Mouse (Mus musculus): ENCODE results near the gene Olfr769. TPM values are rescaled to one million over a fixed set of nuclear protein-coding genes. Genes with fewer than 3 reads are reported as not detected.
"Not testable (repeated sequence)": the region's sequence is repeated elsewhere in the genome, so short reads cannot be mapped to it uniquely, and the experiment has no call there.

Gene Olfr769
- polyA plus RNA-seq (2016; fragmentation: Nextera tagmentation; extraction: Ambion mirVana), result not detected in 2 replicates

DNA sequence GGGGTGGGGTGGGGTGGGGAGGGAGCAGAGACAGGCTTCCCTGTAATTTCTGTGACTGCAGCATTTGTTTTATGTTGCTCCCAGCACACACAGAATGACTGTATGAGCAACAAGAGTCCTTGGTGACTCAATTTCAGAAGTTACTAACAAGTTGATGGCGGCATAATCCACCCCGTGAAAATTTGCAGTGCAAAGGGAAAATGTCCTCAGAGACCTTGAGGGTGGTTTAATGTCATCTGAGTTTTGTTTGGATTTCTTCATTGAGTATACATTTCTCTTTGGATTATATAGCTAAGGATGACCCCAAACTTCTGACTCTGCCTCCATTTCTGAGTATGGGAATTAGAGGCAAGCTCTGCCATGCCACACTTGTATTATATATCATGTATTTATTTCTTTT, at the start of gene Olfr769:
TSS of gene Olfr769 (minus strand) at position 101 of the 400 bp plus-strand sequence.
- Histone ChIP-seq H3K4me1 (no peaks in the 10 kb centered on the region), H3K27ac (no peak within 1 kb of the TSS), H3K36me3 (no peaks in the 10 kb centered on the region), H3K9me3 (replicated peaks) (peaks cover 8% of the 10 kb centered on the region; the same call in 1 of the 2 replicates), H3K27me3 (replicated peaks) (no peaks in the 10 kb centered on the region), H3K4me2 (no peak within 1 kb of the TSS), H3K9ac (no peak within 1 kb of the TSS), H3K4me3 (no peak within 1 kb of the TSS)
- ATAC-seq, result no peak
- WGBS (ENCODE audit: insufficient replicate concordance), result 71% methylated on average over 2 of the region's 2 CpGs

DNA sequence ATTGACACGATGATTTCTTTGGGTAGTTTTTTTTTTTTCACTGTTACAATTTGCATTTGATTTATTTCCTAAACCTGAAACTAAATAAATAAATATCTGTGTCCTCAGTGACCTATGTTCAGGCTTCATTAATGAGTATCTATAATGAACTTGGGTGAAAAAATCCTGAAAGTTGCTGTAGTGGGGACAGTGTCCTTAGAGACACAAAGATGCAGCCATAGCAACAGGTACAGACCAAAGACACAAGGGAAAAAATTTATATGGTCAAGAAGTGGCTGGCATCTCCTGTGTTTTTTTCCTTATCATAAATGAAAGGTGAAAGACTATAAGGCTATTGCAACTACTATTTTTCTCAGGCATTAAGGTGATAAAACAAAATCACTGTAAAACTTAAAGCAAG, 47.0 kb upstream of the Olfr769 start, which contains the start of gene Olfr771:
TSS of gene Olfr771 (minus strand) at position 101 of the 400 bp plus-strand sequence.
- 69% methylated on average over 1 of the region's 1 CpGs for WGBS (ENCODE audit: insufficient replicate concordance)
- no peaks in the 10 kb centered on the region for H3K36me3 ChIP-seq
- no peaks in the 10 kb centered on the region for H3K9me3 ChIP-seq (replicated peaks)
- no peak within 1 kb of the TSS for H3K27ac ChIP-seq
- H3K4me2 ChIP-seq, result no peak within 1 kb of the TSS
- no peak within 1 kb of the TSS for H3K9ac ChIP-seq
- H3K27me3 ChIP-seq (replicated peaks), result no peaks in the 10 kb centered on the region
- H3K4me1 ChIP-seq, result no peaks in the 10 kb centered on the region
- H3K4me3 ChIP-seq, result no peak within 1 kb of the TSS
- no peak for ATAC-seq

DNA sequence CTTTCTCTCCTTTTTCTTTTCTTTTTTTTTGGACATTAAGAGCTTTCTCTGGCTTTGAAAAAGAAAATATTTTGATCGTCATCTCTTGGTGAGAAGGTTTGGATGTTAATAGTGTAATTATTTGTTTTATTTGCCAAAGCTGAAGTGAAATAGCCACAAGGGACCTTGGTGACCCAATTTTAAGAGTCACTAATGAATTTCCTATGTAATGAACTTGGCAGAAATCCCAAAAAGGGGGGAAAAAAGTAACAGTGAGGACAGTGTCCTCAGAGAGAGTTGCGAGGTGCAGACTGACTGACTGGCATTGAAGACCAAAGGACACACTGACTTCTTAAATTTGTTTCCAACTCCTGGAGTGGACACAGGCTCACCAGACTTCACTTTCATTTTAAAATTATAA, 21.2 kb upstream of the Olfr769 start, which contains the start of gene Olfr770:
TSS of gene Olfr770 (minus strand) at position 101 of the 400 bp plus-strand sequence.
- H3K27ac ChIP-seq, result no peak within 1 kb of the TSS
- no peaks in the 10 kb centered on the region for H3K27me3 ChIP-seq (replicated peaks)
- no peak within 1 kb of the TSS for H3K9ac ChIP-seq
- no peak for ATAC-seq
- H3K4me1 ChIP-seq, result no peaks in the 10 kb centered on the region
- H3K36me3 ChIP-seq, result no peaks in the 10 kb centered on the region
- H3K4me3 ChIP-seq, result no peak within 1 kb of the TSS
- no peak within 1 kb of the TSS for H3K4me2 ChIP-seq
- H3K9me3 ChIP-seq (replicated peaks), result no peaks in the 10 kb centered on the region
- WGBS (ENCODE audit: insufficient replicate concordance), result 85% methylated on average over 2 of the region's 2 CpGs

DNA sequence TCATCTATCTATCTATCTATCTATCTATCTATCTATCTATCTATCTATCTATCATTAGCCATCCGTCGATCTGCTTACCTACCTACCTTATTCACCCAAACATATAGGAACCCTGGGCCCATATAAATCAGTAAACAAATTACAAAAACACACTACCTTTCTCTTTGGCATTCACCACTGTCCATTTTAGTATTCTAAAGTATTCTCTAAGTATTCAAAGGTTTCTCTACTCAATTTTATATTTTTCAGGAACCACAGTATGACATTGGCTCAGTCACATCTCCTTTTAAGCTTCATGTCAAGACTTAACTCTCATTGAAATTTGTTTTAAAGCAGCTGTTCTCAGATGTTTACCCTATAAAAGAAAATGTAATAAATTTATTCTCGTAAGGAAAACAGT, 2.5 kb downstream of the Olfr769 start:
- no peak overlapping the region for H3K27ac ChIP-seq
- no peak overlapping the region for H3K9ac ChIP-seq
- no peak overlapping the region for H3K4me2 ChIP-seq
- ATAC-seq, result no peak
- H3K4me3 ChIP-seq, result no peak overlapping the region
- no peaks in the 10 kb centered on the region for H3K4me1 ChIP-seq
- 88% methylated on average over 3 of the region's 3 CpGs for WGBS (ENCODE audit: insufficient replicate concordance)
- no peaks in the 10 kb centered on the region for H3K27me3 ChIP-seq (replicated peaks)
- H3K36me3 ChIP-seq, result no peaks in the 10 kb centered on the region
- peaks cover 29% of the 10 kb centered on the region for H3K9me3 ChIP-seq (replicated peaks)

DNA sequence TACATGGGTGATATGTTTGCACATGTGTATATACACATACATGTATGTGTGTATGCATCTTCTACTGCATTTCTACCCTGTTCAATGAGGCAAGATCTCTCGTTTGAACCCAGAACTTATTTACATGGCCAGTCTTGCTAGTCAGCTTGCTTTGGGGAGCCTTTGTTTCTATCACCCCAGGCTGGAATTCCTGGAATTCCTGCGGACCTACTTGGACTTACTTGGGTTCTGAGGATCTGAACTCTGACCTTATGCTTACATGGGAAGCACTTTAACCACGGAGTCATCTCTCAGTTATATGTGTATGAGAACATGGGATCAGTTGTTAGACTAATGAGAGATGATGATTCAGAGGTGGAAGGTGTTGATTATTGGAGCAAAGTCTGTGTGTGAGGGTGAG, 16.4 kb downstream of the Olfr769 start:
- H3K4me3 ChIP-seq, result no peak overlapping the region
- peaks cover 3% of the 10 kb centered on the region; the same call in 1 of the 2 replicates for H3K9me3 ChIP-seq (replicated peaks)
- H3K4me1 ChIP-seq, result no peaks in the 10 kb centered on the region
- WGBS (ENCODE audit: insufficient replicate concordance), result 33% methylated on average over 3 of the region's 3 CpGs
- no peak overlapping the region for H3K4me2 ChIP-seq
- no peak overlapping the region for H3K27ac ChIP-seq
- no peak for ATAC-seq
- H3K9ac ChIP-seq, result no peak overlapping the region
- H3K27me3 ChIP-seq (replicated peaks), result no peaks in the 10 kb centered on the region
- no peaks in the 10 kb centered on the region for H3K36me3 ChIP-seq

DNA sequence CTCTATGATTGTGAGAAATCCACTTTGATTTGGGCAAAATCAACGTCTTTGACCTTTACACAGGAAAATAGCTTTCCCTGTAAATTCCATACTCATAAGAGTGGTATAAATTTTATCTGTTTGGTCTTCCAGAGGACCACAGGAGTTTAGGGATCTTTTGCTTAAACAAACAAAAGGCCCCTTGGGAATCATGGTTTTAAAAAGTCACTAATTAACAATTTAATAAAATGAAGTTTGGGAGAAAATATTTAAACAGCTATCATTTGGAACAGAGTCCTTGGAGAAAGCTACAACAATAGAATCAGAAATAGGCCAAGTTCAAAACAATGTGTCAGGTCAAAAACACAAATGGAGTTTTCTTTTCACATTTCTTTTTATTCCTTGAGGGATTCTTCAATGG, 18.4 kb downstream of the Olfr769 start, which contains the start of gene Olfr768:
TSS of gene Olfr768 (minus strand) at position 101 of the 400 bp plus-strand sequence.
- no peak for ATAC-seq
- Histone ChIP-seq H3K36me3 (no peaks in the 10 kb centered on the region), H3K4me1 (no peaks in the 10 kb centered on the region), H3K27ac (no peak within 1 kb of the TSS), H3K9ac (no peak within 1 kb of the TSS), H3K4me2 (no peak within 1 kb of the TSS), H3K27me3 (replicated peaks) (no peaks in the 10 kb centered on the region), H3K9me3 (replicated peaks) (peaks cover 6% of the 10 kb centered on the region; the same call in 1 of the 2 replicates), H3K4me3 (no peak within 1 kb of the TSS)
- WGBS (ENCODE audit: insufficient replicate concordance), result 38% methylated on average over 1 of the region's 1 CpGs

DNA sequence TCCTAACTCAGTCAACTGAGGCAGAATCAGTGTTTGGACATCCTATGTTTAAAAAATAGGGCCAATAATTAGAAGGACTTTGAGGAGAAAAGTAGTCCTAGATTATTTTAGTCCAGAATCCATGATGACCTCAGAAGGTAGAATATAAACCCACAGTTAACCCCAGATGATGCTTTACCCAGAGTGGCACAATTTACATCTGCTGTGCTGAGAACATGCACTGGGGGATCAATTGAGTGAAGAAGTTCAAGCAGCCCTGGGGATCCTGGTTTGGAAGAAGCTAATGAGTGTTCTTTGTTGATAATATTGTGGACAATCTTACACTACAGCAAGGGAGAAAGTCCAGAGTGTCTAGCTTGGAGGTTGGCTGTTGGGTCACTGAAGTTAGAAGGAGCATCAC, 34.9 kb downstream of the Olfr769 start, which contains the start of gene Olfr767:
TSS of gene Olfr767 (minus strand) at position 101 of the 400 bp plus-strand sequence.
- not testable (repeated sequence) for H3K9me3 ChIP-seq (replicated peaks); H3K4me3 ChIP-seq; H3K36me3 ChIP-seq; H3K9ac ChIP-seq; H3K4me2 ChIP-seq; H3K27ac ChIP-seq; H3K27me3 ChIP-seq (replicated peaks); ATAC-seq; H3K4me1 ChIP-seq

DNA sequence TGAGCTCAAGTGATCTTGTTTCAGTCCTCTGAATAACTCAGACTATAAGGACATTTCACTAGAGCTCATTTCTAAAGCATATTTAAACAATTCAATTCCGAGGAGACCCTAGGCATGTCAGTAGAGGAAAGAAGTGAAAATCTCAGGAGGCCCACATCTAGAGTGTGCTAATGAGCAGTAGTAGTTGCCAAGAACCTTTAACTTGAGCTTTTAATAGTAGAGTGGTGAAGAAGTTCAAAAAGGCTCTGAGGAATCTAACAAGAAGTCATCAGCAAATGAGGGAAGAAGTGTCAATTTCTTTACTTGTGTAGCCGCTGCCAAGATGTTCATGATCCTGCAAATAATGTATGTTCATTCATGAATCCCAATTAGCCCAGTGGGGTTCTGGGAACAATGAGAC, 48.8 kb downstream of the Olfr769 start, which contains the start of gene Olfr766-ps1:
TSS of gene Olfr766-ps1 (minus strand) at position 101 of the 400 bp plus-strand sequence.
- no peak for ATAC-seq
- WGBS (ENCODE audit: insufficient replicate concordance), result 61% methylated on average over 2 of the region's 2 CpGs
- Histone ChIP-seq H3K4me1 (no peaks in the 10 kb centered on the region), H3K4me3 (no peak within 1 kb of the TSS), H3K27me3 (replicated peaks) (no peaks in the 10 kb centered on the region), H3K36me3 (no peaks in the 10 kb centered on the region), H3K9me3 (replicated peaks) (no peaks in the 10 kb centered on the region), H3K4me2 (no peak within 1 kb of the TSS), H3K9ac (no peak within 1 kb of the TSS), H3K27ac (no peak within 1 kb of the TSS)

Other genes with a start within 250 kb of the Olfr769 start
- gene Gdf11, start 226.1 kb downstream of the Olfr769 start, polyA plus RNA-seq (2016; fragmentation: Nextera tagmentation; extraction: Ambion mirVana), result 1.8 and 1.9 TPM in 2 replicates
- 127 and 129 TPM in 2 replicates for gene Cd63, start 216.9 kb downstream of the Olfr769 start, polyA plus RNA-seq (2016; fragmentation: Nextera tagmentation; extraction: Ambion mirVana)
- gene Rdh5, start 195.0 kb downstream of the Olfr769 start, polyA plus RNA-seq (2016; fragmentation: Nextera tagmentation; extraction: Ambion mirVana), result 8.2 and 9.0 TPM in 2 replicates
- 82.5 and 83.0 TPM in 2 replicates for gene Bloc1s1, start 193.8 kb downstream of the Olfr769 start, polyA plus RNA-seq (2016; fragmentation: Nextera tagmentation; extraction: Ambion mirVana)
- gene Itga7, start 184.0 kb downstream of the Olfr769 start, polyA plus RNA-seq (2016; fragmentation: Nextera tagmentation; extraction: Ambion mirVana), result 0.12 and 0.17 TPM in 2 replicates
- not detected in 2 replicates for gene Mettl7b, start 156.9 kb downstream of the Olfr769 start, polyA plus RNA-seq (2016; fragmentation: Nextera tagmentation; extraction: Ambion mirVana)
- not detected in 2 replicates for gene Olfr9, start 128.4 kb downstream of the Olfr769 start, polyA plus RNA-seq (2016; fragmentation: Nextera tagmentation; extraction: Ambion mirVana)
- not detected in 2 replicates for gene Olfr763, start 107.1 kb downstream of the Olfr769 start, polyA plus RNA-seq (2016; fragmentation: Nextera tagmentation; extraction: Ambion mirVana)
- gene Olfr764-ps1, start 78.0 kb downstream of the Olfr769 start, polyA plus RNA-seq (2016; fragmentation: Nextera tagmentation; extraction: Ambion mirVana), result not detected in 2 replicates
- not detected in 2 replicates for gene Olfr765, start 67.9 kb downstream of the Olfr769 start, polyA plus RNA-seq (2016; fragmentation: Nextera tagmentation; extraction: Ambion mirVana)
- not detected in 2 replicates for gene Olfr766-ps1, start 48.9 kb downstream of the Olfr769 start, polyA plus RNA-seq (2016; fragmentation: Nextera tagmentation; extraction: Ambion mirVana)
- gene Olfr767, start 35.0 kb downstream of the Olfr769 start, polyA plus RNA-seq (2016; fragmentation: Nextera tagmentation; extraction: Ambion mirVana), result not detected in 2 replicates
- gene Olfr768, start 18.5 kb downstream of the Olfr769 start, polyA plus RNA-seq (2016; fragmentation: Nextera tagmentation; extraction: Ambion mirVana), result not detected in 2 replicates
- gene Olfr770, start 21.1 kb upstream of the Olfr769 start, polyA plus RNA-seq (2016; fragmentation: Nextera tagmentation; extraction: Ambion mirVana), result not detected in 2 replicates
- not detected in 2 replicates for gene Olfr771, start 46.9 kb upstream of the Olfr769 start, polyA plus RNA-seq (2016; fragmentation: Nextera tagmentation; extraction: Ambion mirVana)
- not detected in 2 replicates for gene Olfr772, start 60.1 kb upstream of the Olfr769 start, polyA plus RNA-seq (2016; fragmentation: Nextera tagmentation; extraction: Ambion mirVana)
- gene Olfr773, start 69.6 kb upstream of the Olfr769 start, polyA plus RNA-seq (2016; fragmentation: Nextera tagmentation; extraction: Ambion mirVana), result not detected in 2 replicates
- gene Olfr774, start 118.3 kb upstream of the Olfr769 start, polyA plus RNA-seq (2016; fragmentation: Nextera tagmentation; extraction: Ambion mirVana), result not detected in 2 replicates
- not detected in 2 replicates for gene Olfr775, start 130.6 kb upstream of the Olfr769 start, polyA plus RNA-seq (2016; fragmentation: Nextera tagmentation; extraction: Ambion mirVana)
- not detected in 2 replicates for gene Olfr776, start 141.3 kb upstream of the Olfr769 start, polyA plus RNA-seq (2016; fragmentation: Nextera tagmentation; extraction: Ambion mirVana)
- not detected in 2 replicates for gene Olfr777, start 153.6 kb upstream of the Olfr769 start, polyA plus RNA-seq (2016; fragmentation: Nextera tagmentation; extraction: Ambion mirVana)
- not detected in 2 replicates for gene Olfr780, start 200.3 kb upstream of the Olfr769 start, polyA plus RNA-seq (2016; fragmentation: Nextera tagmentation; extraction: Ambion mirVana)
- gene Olfr781, start 211.0 kb upstream of the Olfr769 start, polyA plus RNA-seq (2016; fragmentation: Nextera tagmentation; extraction: Ambion mirVana), result not detected in 2 replicates
- gene Olfr782, start 231.0 kb upstream of the Olfr769 start, polyA plus RNA-seq (2016; fragmentation: Nextera tagmentation; extraction: Ambion mirVana), result not detected in 2 replicates

All from liver, embryonic 12.5 days (tissue).